Mouse (Mus musculus) thymus, postnatal 0 days (tissue): ENCODE measurements around the gene Plod2. TPM values are rescaled to one million over a fixed set of nuclear protein-coding genes. Genes with fewer than 3 reads are reported as not detected.

Source experiments
- DNase-seq: peaks from one replicate; pipeline ENCODE4 v3.0.0-alpha.2; 2015; ENCODE audit warnings: low spot score
- polyA plus RNA-seq: library from polyadenylated mRNA; unstranded; fragments of >200 nt; fragmentation: Nextera tagmentation; extraction: Ambion mirVana; gene quantifications from 2 replicates; pipeline ENCODE4 v1.2.1, GENCODE M21; 2015

The Plod2 gene
- polyA plus RNA-seq: 8.4 and 8.5 TPM in 2 replicates

DNA sequence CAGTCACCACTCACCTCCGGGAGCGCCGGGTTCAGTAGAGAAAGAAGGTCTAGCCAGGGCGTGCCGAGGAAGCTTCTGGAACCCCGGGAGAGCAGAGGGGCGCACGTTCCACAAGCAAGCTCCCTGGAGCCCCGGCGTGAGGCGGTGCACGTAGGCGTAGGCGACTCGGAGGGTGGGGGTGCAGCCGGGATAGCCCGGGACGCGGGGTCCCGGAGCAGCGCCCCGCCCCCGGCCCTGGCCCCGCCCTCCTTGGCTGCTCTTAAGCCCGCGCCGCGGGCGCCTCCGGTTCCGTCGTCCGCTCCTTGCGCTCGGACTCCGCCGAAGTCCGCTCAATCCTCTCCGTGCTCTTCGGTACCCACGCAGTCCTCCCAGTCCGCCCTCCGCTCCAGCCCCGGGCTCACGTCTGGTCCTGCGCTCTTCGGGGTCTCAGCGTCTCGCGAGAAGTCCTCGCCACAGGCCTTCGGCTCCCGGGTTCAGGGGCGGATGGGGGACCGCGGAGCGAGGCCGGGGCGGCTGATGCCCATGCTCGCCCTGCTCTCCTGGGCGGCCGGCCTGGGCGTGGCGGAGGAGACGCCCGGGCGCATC is at the start of gene Plod2:
Gene Plod2 (plus strand): TSS at position 247 of the 585 bp plus-strand sequence.
- DNase-seq: peak; percentile 75

GRCm38 (mm10) chr9:92499710-92500410 is 42.2 kb upstream of the Plod2 start:
- peak; percentile 71 for DNase-seq

GRCm38 (mm10) chr9:92504256-92504655 is 37.8 kb upstream of the Plod2 start:
- no peak for DNase-seq

- no peak for DNase-seq
Observed at GRCm38 (mm10) chr9:92504889-92505288, 37.1 kb upstream of the Plod2 start.

- DNase-seq: no peak
Observed at GRCm38 (mm10) chr9:92511696-92512095, 30.3 kb upstream of the Plod2 start.

DNA sequence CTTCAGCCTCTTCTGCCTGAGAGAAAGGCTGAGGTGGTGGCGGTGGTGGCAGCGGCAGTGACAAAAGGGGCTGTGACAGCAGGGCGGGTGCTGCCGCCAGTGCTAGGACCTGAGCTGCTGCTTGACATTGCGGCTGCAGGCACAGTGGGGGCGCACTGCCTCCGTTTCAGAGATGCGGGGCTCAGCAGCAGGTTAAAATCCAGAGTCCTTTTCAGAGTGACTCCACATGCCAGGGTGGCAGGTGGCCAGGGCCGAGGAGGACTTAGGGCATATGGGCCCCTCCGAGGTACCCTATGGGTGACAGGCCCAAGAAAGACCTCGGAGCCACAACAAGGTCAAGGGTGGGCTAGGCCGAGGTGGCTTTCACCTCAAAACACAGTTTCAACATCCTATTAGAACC is 25.0 kb upstream of the Plod2 start:
- DNase-seq: no peak

DNA sequence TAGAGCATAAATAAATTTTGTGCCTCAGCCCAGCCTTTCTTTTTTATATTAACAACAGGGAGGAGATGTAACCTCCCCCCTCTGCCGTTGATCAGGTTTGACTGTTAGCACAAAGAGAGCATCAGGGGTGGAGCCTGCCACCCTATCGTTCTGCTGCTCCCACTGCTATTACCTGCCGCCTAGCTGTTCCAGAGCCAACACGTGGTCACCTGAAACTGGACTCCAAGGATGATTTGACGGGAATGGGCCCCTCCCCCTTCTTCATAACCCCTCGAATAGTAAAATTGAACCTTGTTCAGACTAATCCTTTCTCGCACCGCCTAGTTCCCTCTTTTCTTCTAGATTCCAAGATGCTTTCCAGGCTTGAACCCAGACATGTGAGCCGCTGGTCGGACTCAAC is 21.3 kb upstream of the Plod2 start:
- DNase-seq: no peak

DNA sequence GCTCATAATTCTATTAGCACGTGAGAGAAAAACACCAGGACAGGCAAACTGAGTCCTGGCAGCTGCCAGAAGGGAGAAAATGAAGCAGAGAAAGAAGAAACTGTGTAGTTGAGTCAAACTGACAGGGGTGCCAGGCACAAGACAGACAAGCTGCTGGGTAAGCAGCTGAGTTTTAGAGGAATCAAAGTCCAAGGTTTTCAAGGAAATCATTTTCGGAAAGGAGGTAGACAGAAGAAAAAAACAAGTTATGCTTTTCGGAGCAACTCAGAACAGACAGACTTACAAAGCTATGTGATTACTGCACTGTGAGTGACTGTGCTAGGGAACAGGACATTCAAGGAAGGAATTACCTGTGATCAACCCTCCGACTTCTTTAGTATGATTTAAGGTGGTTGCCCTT is 17.5 kb upstream of the Plod2 start:
- DNase-seq: no peak

- no peak for DNase-seq
Observed at GRCm38 (mm10) chr9:92530055-92530454, 12.0 kb upstream of the Plod2 start.

- DNase-seq: no peak
Observed at GRCm38 (mm10) chr9:92537735-92538134, 4.3 kb upstream of the Plod2 start.

- no peak for DNase-seq
Observed at GRCm38 (mm10) chr9:92538216-92538615, 3.8 kb upstream of the Plod2 start.

DNA sequence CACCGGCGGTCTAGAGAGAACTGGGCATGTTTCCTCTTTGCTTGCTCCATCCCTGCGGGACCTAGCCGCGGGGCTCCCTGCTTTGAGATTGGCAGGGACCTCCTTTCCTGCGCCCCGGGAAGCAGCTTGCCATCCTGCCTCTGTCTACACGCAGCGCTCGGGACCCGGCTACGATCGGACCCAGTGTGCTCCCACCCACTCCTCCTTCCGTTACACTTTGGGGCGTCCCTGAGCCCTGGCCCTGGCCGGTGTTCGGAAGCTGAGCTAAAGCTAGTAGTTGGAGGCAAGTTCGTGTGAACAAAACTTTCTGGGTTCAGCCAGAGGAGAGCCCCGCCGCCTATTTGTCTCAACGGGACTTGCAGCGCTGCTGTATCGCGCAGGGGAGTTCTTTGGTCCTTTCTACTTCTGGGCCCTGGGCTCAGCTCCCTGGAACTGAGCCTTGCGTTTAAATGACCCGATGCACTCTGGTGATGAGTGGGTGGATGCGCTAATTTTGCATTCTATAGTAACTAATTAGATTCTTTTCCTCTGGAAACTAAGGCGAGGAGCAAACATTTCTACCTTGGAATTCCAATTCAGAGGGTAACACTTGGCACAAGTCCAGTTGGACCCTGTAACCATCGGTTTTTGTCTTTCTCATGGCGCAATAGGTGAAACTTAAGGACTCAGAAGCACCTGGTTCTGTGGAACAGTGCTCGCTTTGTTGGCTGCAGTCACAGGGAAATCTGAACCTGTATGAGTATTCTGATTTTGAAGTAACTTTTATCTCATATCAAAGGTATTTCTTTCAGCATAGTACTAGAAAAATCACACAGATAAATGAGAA is 781 bp downstream of the Plod2 start:
- DNase-seq: peak; percentile 47

DNA sequence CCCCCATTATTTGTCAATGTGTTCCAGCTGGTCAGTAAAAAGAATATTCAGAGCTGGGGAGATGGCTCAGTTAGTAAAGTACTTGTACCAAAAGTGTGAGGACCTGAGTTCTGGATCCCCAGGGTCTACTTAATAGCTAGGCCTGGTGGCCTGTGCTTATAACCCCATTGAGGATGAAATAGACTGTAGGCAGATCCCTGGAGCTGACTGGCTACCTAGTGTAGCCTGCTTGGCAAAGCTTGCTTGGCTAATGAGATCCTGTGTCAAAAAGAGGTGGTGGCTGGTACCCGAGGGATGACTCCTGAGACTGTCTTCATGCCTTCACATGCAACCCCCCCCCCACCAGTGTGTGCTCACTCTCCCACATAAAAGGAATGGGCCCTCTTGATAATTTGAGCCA is 2.1 kb downstream of the Plod2 start:
- DNase-seq: no peak

DNA sequence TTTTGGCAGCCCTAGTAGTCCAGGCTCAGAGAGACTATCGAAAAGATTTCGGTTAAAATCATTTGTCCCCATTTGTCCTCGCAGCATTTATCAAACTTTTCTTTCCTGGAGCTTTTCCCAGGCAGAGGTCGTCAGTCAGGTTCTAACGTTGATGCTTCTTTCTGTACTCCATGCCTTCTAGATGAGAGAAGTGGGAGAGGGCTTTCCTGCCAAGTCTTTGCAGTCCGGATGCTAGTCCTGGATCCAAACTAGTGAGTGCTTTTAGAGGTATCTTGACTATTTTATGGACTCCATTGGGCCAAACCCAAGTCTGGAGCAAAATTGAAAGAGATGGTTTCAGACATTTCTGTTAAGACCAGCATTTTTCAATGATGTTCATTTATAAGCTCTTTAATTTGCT is 3.0 kb downstream of the Plod2 start:
- no peak for DNase-seq

DNA sequence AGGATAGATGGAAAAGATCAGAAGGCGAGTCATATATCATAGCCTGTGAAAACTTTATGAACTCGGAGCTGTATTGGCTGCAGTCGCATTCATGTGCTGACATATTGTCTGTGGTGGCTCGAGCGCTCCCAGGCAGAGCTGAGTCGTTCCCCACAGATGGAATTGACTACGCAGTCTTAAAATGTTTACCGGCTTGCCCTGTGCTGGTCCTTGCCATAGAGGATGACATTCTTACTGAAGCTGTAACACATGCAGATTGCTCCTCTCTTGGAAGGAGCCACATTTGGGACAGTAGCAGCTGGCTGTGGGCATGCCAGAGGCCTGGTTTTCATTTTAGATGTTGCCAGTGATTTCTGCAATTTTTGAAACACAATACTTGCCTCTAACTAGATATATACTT is 4.4 kb downstream of the Plod2 start:
- no peak for DNase-seq

DNA sequence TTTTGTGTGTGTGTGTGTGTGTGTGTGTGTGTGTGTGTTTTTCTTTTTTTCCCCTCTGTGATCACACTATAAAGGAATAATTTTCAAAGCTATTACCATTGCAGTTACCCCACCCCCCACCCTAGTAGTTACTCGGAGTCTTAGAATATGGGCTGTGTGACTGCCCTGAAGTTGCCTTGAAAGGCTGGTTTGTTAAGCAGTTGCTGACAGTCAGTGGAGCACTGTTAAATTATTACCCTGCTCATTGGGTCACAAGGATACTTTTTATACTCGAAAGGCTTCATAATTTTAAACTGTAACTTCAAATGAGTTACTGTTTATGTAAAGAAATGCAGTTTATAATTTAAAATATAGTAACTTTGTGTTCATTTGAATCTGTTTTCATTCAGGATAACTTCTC is 5.1 kb downstream of the Plod2 start:
- DNase-seq: no peak

GRCm38 (mm10) chr9:92547821-92548220 is 5.8 kb downstream of the Plod2 start:
- no peak for DNase-seq

DNA sequence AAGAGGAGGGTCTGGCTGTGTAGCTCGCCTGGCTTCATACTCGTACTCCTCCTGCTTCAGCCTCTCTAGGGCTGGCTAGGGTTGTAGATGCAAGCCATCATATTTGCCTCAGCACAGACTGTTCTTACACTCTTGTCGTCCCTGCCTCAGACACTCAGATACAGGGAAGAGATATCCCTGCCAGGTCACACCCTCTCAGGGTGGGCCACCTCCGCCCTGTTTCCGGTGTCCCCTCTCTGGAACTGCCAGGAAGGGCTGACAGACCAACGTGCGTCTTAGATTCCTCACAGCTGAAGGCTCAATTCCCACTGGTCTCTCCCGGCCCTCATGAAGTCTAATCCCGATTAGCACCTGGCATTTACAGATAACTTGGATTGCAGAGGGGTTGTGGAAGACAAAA is 6.6 kb downstream of the Plod2 start:
- no peak for DNase-seq

DNA sequence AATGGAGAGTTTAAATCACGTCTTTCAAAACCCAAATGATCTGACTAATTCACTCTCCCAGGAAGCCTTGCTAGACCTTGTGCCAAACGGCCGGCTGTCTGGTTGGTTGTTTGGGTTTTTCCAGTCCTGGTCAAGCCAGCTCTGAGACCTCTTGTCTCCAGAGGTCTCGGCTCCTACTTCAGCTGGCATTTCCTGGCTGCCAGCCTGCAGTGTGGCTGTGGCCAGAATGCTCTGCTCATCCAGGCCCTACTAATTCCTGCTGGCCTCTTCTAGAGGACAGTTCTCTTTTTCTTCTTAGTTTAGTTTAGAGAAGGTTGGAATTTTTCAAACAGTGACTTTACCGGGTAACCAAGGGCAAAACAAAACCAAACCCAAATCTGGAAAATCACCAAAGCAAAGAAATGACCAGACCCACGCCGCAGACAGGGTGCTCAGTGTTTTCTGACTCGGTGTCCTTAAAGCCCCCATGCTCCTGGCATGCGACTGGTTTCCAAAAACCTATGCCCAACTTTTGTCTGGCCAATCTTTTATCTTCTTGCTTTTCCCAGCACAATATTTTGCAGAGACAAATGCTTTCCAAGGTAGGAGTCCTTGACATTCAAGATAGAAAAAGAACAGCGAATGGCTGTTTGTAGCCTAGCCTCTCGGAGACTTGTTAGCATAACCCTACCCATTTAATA is 7.9 kb downstream of the Plod2 start:
- DNase-seq: no peak

- no peak for DNase-seq
Observed at GRCm38 (mm10) chr9:92550981-92551380, 9.0 kb downstream of the Plod2 start.

- no peak for DNase-seq
Observed at GRCm38 (mm10) chr9:92551666-92552065, 9.6 kb downstream of the Plod2 start.

- no peak for DNase-seq
Observed at GRCm38 (mm10) chr9:92552691-92553090, 10.7 kb downstream of the Plod2 start.
